Mouse (Mus musculus) intestine, postnatal 0 days (tissue): Measurements from ENCODE around the gene Adamts9. TPM values are rescaled to one million over a fixed set of nuclear protein-coding genes. Genes with fewer than 3 reads are reported as not detected.

ENCODE experiments used
- ATAC-seq: fragments of 200-750 bp; cut with Nextera tagmentation; 2 replicates; pipeline ENCODE4 v1.8.0; 2017; ENCODE audit warnings: mild to moderate bottlenecking, moderate TSS enrichment, moderate library complexity
- H3K27ac ChIP-seq: fragments of 300-500 bp; sonication (generic); 2 replicates; pipeline ENCODE4 v1.5.1; 2014; ENCODE audit warnings: mild to moderate bottlenecking, low read depth, low read length, moderate library complexity
- H3K27me3 ChIP-seq: fragments of 300-500 bp; sonication (generic); replicated peaks from 2 replicates; pipeline ENCODE4 v1.6.1; 2014; ENCODE audit warnings: low read length, mixed read lengths; ENCODE audit not compliant: control insufficient read depth, insufficient read depth
- H3K36me3 ChIP-seq: fragments of 300-500 bp; sonication (generic); 2 replicates; pipeline ENCODE4 v1.6.1; 2014; ENCODE audit warnings: mild to moderate bottlenecking, moderate library complexity; ENCODE audit not compliant: control insufficient read depth, insufficient read depth
- H3K4me1 ChIP-seq: fragments of 300-500 bp; sonication (generic); replicated peaks from 2 replicates; pipeline ENCODE4 v1.6.1; 2014; ENCODE audit warnings: antibody characterized with exemption, low read length, mixed read lengths; ENCODE audit not compliant: control insufficient read depth, insufficient read depth
- H3K4me2 ChIP-seq: fragments of 300-500 bp; sonication (generic); replicated peaks from 2 replicates; pipeline ENCODE4 v1.6.1; 2014; ENCODE audit warnings: low read depth, mild to moderate bottlenecking, moderate library complexity
- H3K4me3 ChIP-seq: fragments of 300-500 bp; sonication (generic); 2 replicates; pipeline ENCODE4 v1.5.1; 2014; ENCODE audit warnings: low read depth, low read length
- H3K9ac ChIP-seq: fragments of 300-500 bp; sonication (generic); 2 replicates; pipeline ENCODE4 v1.6.1; 2014; ENCODE audit warnings: mild to moderate bottlenecking, low read depth, low read length
- H3K9me3 ChIP-seq: fragments of 300-500 bp; sonication (generic); 2 replicates; pipeline ENCODE4 v1.6.1; 2016; ENCODE audit warnings: mixed run types; ENCODE audit not compliant: control insufficient read depth
- CTCF ChIP-seq: sonication (generic); IDR thresholded peaks from 2 replicates; pipeline ENCODE4 v1.5.1; 2016; ENCODE audit warnings: low read depth, mild to moderate bottlenecking, control low read depth, antibody characterized with exemption, moderate library complexity
- WGBS: fragments of 180-500 bp; shearing (Covaris S2); extraction: QIAGEN DNeasy Blood & Tissue Kit; methylation state at CpG from one replicate; pipeline ENCODE4 v1.1.7; 2014; 5-methylcytosine and 5-hydroxymethylcytosine counted together
- polyA plus RNA-seq: library from polyadenylated mRNA; unstranded; fragments of >200 nt; fragmentation: Nextera tagmentation; extraction: Ambion mirVana; gene quantifications from 2 replicates; pipeline ENCODE4 v1.2.1, GENCODE M21; 2015

The Adamts9 gene
- polyA plus RNA-seq, 1 experiment from 2014 or later = 2.2 TPM

DNA sequence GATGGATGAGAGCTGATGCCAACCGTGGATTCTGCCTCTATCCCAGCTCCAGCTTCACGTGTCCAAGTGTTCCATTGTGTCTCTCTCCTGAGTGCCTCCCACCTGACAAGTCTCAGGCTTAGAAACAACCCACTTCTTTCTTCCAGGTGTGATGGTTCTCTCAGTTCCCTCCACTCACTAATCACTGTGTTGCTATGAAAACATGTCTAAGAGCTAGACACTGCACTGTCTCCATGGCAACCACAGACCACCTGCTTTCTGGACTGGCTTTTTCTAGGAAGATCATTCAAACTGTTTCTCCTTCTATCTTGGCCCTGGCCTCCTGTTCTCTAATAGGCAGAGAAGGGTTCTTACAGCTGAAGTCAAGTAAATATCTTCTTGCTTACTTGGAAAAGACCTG lies 190.6 kb downstream of the Adamts9 start:
- H3K4me1 ChIP-seq = no peaks in the 10 kb centered on the region
- no peaks in the 10 kb centered on the region for H3K9me3 ChIP-seq
- no peak overlapping the region for H3K9ac ChIP-seq
- no peak overlapping the region for H3K27ac ChIP-seq
- TF ChIP-seq CTCF = no peak
- no peak overlapping the region for H3K4me2 ChIP-seq
- WGBS = 77% methylated on average over 2 of the region's 2 CpGs
- no peaks in the 10 kb centered on the region for H3K27me3 ChIP-seq
- H3K4me3 ChIP-seq = no peak overlapping the region
- H3K36me3 ChIP-seq = no peaks in the 10 kb centered on the region
- ATAC-seq = no peak

- Histone ChIP-seq H3K4me2 (no peak overlapping the region), H3K4me3 (no peak overlapping the region)
- no peak for ATAC-seq
Measured at GRCm38 (mm10) chr6:92749420-92749819, 193.9 kb downstream of the Adamts9 start.

DNA sequence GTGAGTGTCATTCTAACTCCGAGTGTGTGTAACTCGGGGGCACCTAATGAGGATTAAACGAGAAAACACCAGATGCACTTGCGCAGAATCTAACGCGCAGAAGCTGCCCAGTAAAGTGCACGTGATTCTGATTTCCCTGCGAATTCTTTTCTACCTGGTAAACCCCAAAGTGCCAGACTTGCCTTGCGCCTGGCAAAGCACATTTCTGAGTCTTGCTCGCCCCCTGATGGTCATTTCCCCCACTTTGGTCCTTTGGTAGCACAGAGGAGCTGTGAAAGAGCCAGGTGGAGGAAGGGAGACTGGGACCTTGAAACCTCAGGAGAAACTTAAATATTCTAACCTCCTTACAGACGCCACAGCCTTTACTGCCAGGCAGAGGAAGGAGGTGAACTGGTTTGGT lies 199.7 kb downstream of the Adamts9 start:
- WGBS = 10% methylated on average over 11 of the region's 11 CpGs
- ATAC-seq = no peak
- no peaks in the 10 kb centered on the region for H3K4me1 ChIP-seq
- no peak overlapping the region for H3K9ac ChIP-seq
- H3K9me3 ChIP-seq = no peaks in the 10 kb centered on the region
- H3K27me3 ChIP-seq = no peaks in the 10 kb centered on the region
- H3K4me3 ChIP-seq = no peak overlapping the region
- no peaks in the 10 kb centered on the region for H3K36me3 ChIP-seq
- H3K4me2 ChIP-seq = no peak overlapping the region
- TF ChIP-seq CTCF = peak; percentile 74
- no peak overlapping the region for H3K27ac ChIP-seq

More at GRCm38 (mm10) chr6:92749420-92749819, 193.9 kb downstream of the Adamts9 start:
- WGBS = 70% methylated on average over 4 of the region's 4 CpGs
- TF ChIP-seq CTCF = no peak
- Histone ChIP-seq H3K36me3 (no peaks in the 10 kb centered on the region), H3K9ac (no peak overlapping the region), H3K27me3 (no peaks in the 10 kb centered on the region), H3K4me1 (no peaks in the 10 kb centered on the region), H3K27ac (no peak overlapping the region), H3K9me3 (no peaks in the 10 kb centered on the region)

DNA sequence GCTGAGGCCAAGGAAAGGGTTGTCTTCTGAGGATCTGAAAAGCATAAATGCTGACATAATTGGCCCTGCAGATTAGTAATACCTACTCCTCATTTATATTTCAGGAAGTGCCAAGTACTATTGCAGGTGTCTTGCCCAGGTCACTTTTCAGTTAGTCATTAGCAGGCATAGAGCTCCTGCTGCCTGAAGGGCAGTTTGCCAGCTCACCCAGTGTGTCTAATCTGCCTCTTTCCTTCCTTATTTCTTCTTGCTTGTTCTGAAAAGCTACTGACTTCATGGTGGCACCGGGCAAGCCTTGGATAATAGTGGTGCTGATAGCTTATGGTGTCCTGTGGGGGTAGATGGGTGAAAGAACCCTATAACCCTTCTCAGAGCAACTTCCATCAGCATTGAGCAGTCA lies 206.2 kb downstream of the Adamts9 start:
- ATAC-seq = no peak
- H3K9ac ChIP-seq = no peak overlapping the region
- H3K4me2 ChIP-seq = no peak overlapping the region
- no peaks in the 10 kb centered on the region for H3K4me1 ChIP-seq
- H3K9me3 ChIP-seq = no peaks in the 10 kb centered on the region
- WGBS = 85% methylated on average over 1 of the region's 1 CpGs
- H3K27me3 ChIP-seq = no peaks in the 10 kb centered on the region
- H3K36me3 ChIP-seq = no peaks in the 10 kb centered on the region
- no peak overlapping the region for H3K27ac ChIP-seq
- no peak overlapping the region for H3K4me3 ChIP-seq
- no peak for TF ChIP-seq CTCF

DNA sequence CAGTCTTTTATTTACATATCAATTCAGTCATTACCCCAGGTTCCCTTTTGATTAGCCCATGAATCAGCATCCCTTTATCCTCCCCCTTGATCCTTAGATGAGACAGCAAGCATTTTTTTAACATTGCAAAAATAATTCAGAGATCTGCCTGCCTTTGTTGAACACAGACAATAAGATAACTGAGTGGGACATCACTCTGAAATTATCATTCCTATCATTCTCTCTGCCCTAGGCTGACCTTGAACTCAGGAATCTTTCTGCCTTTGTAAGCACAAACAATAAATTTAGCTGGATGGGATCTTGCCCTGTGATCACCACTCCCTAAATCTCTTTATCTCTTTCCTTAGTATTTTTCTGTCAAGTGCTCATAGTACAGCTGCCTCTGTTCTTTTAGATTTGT lies 209.6 kb downstream of the Adamts9 start:
- no peak overlapping the region for H3K4me3 ChIP-seq
- no peak for ATAC-seq
- TF ChIP-seq CTCF = no peak

GRCm38 (mm10) chr6:92728514-92728913 lies 214.8 kb downstream of the Adamts9 start:
- peaks cover 4% of the 10 kb centered on the region; the same call in 1 of the 2 replicates for H3K4me1 ChIP-seq
- no peak overlapping the region for H3K4me2 ChIP-seq
- no peak overlapping the region for H3K4me3 ChIP-seq
- WGBS = 44% methylated on average over 7 of the region's 7 CpGs
- ATAC-seq = no peak
- no peaks in the 10 kb centered on the region for H3K27me3 ChIP-seq
- no peak overlapping the region for H3K9ac ChIP-seq
- H3K36me3 ChIP-seq = no peaks in the 10 kb centered on the region
- no peak overlapping the region for H3K27ac ChIP-seq
- TF ChIP-seq CTCF = no peak
- H3K9me3 ChIP-seq = no peaks in the 10 kb centered on the region

More for the DNA sequence above, 209.6 kb downstream of the Adamts9 start:
- no peaks in the 10 kb centered on the region for H3K9me3 ChIP-seq
- H3K27me3 ChIP-seq = no peaks in the 10 kb centered on the region
- H3K36me3 ChIP-seq = no peaks in the 10 kb centered on the region
- no peak overlapping the region for H3K9ac ChIP-seq
- H3K4me1 ChIP-seq = no peaks in the 10 kb centered on the region
- no peak overlapping the region for H3K27ac ChIP-seq
- H3K4me2 ChIP-seq = no peak overlapping the region

DNA sequence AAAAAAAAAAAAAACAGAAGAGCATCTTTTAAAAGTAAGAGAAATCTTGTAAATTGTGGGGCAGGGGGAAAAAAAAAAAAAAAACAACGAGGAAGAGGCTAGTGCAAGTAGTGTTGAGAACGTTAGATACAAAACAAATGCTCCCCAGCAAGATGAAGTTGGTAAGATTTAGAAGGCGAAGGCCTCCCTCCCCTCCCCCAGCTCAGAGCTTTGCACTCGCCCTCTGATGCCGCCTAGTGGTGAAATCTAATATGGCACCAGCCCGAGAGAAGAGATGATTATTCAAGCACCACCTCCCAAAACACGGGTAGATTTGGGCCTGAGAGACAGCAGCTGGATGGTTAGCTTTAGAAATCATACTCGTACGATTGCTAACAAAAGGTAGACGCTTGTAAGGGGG lies 215.2 kb downstream of the Adamts9 start:
- no peaks in the 10 kb centered on the region for H3K27me3 ChIP-seq
- no peak overlapping the region for H3K4me2 ChIP-seq
- no peak overlapping the region for H3K27ac ChIP-seq
- ATAC-seq = no peak
- H3K36me3 ChIP-seq = no peaks in the 10 kb centered on the region
- peak; percentile 95 for TF ChIP-seq CTCF
- no peak overlapping the region for H3K4me3 ChIP-seq
- no peaks in the 10 kb centered on the region for H3K9me3 ChIP-seq
- WGBS = 6% methylated on average over 10 of the region's 10 CpGs
- no peak overlapping the region for H3K9ac ChIP-seq
- peaks cover 4% of the 10 kb centered on the region; the same call in 1 of the 2 replicates for H3K4me1 ChIP-seq
